Mouse (Mus musculus): ENCODE results near the gene Ppm1d. TPM values are rescaled to one million over a fixed set of nuclear protein-coding genes. Genes with fewer than 3 reads are reported as not detected.

Gene Ppm1d
- total RNA-seq, 2 experiments from 2014 or later, result 23.3 to 24.7 TPM

Other genes starting within 250 kb of the Ppm1d start
- 10 to 100 TPM; 40.2 to 44.6 TPM for gene Usp32, start 171.1 kb upstream of the Ppm1d start, total RNA-seq (2021)
- 1 to 10 TPM in 1 of 2 experiments, under 1 TPM in 1; 0.62 to 1.3 TPM for gene 1700125H20Rik, start 140.8 kb upstream of the Ppm1d start, total RNA-seq (2021)
- gene Appbp2, start 76.1 kb upstream of the Ppm1d start, total RNA-seq (2021), result 10 to 100 TPM; 58.8 to 59.0 TPM
- gene Bcas3, start 41.9 kb downstream of the Ppm1d start, total RNA-seq (2021), result 10 to 100 TPM; 43.8 to 43.9 TPM

Data from adrenal gland, postnatal 4 days (tissue).